ENCODE assay signal across 9 mouse cellular contexts in the genomic region with DNA sequence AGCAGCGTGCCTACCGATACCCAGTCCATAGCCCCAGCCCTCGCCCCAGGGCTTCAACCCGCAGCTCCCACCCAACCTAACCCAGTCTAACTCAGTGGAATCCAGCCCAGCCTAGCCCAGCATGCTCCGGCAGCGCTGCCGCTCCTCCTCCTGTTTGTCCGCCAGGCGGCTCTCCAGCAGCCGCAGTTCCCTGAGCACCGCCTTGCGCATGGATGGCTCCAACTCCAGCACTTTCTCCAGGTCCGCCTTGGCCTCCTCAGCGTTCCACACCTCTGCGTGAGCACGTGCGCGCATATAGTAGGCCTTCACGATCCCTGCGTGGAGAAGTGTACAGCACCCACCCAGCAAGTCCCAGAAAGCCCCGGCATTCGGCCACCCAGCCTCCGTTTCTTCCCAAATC. TPM values are rescaled to one million over a fixed set of nuclear protein-coding genes. Genes with fewer than 3 reads are reported as not detected.
DNase-seq lines count a peak whose midpoint lies in the region; ATAC-seq and TF ChIP-seq lines count a peak whose summit lies in the region.
"Had no signal": no experiment of that assay in that cellular context is flagged by ENCODE, and none has a peak within 500 bp of the region (broad histone marks: within the 10 kb centered on the region; RNA-seq: fewer than 3 reads in every experiment).

No protein-coding gene starts in this region.

- no peaks in the 10 kb centered on the region for H3K27me3 ChIP-seq in liver, adult 2 months (ENCODE audit: control insufficient read depth, insufficient read depth, low read length)
- H3K27me3 ChIP-seq in liver, embryonic 12.5 days (replicated peaks): peaks cover 24% of the 10 kb centered on the region
- H3K27me3 ChIP-seq in embryonic facial prominence, embryonic 13.5 days: peaks cover 16% of the 10 kb centered on the region
- H3K27me3 ChIP-seq in limb, embryonic 10.5 days (ENCODE audit: low read depth, poor library complexity, severe bottlenecking): peaks cover 34% of the 10 kb centered on the region
- 0 out of 2 replicates have a peak, but pooled peaks cover 3% of the 10 kb centered on the region for H3K27me3 ChIP-seq in stomach, embryonic 14.5 days (ENCODE audit: control insufficient read depth, insufficient read depth, low read length)

- peak; percentile 23; the same call in 1 of the 2 replicates for TF ChIP-seq CTCF in liver, adult 2 months (IDR thresholded peaks at IDR 0.05; ENCODE audit: low read depth, low read length)

- H3K9ac ChIP-seq in liver, adult 2 months (ENCODE audit: low read depth, low read length): no peak overlapping the region
- H3K9ac ChIP-seq in liver, embryonic 12.5 days: no peak overlapping the region
- 0 out of 2 replicates have a peak overlapping the region, but pooled peaks have one; percentile 27 for H3K9ac ChIP-seq in embryonic facial prominence, embryonic 13.5 days
- no peak overlapping the region for H3K9ac ChIP-seq in stomach, embryonic 14.5 days (replicated peaks; ENCODE audit: low read depth, low read length)
- H3K9ac ChIP-seq: neural tube, embryonic 12.5 days had no signal

- no peak overlapping the region for H3K4me2 ChIP-seq in liver, embryonic 12.5 days
- H3K4me2 ChIP-seq in embryonic facial prominence, embryonic 13.5 days: 0 out of 2 replicates have a peak overlapping the region, but pooled peaks have one; percentile 16
- no peak overlapping the region for H3K4me2 ChIP-seq in stomach, embryonic 14.5 days (replicated peaks; ENCODE audit: low read depth, low read length)
- H3K4me2 ChIP-seq: neural tube, embryonic 12.5 days had no signal

- ATAC-seq in cerebellum, adult (ENCODE audit: insufficient number of reproducible peaks, low FRiP score, low TSS enrichment): no peak
- ATAC-seq in liver, embryonic 12.5 days: no peak
- no peak for ATAC-seq in embryonic facial prominence, embryonic 13.5 days (ENCODE audit: insufficient number of reproducible peaks, insufficient read depth, low FRiP score, low TSS enrichment, low read depth)
- 0 out of 2 replicates have a peak, but pooled peaks have one; percentile 38 for ATAC-seq in stomach, embryonic 14.5 days (ENCODE audit: insufficient number of reproducible peaks, insufficient read depth, low FRiP score, low read depth)

- WGBS in liver, adult 2 months: 26% methylated on average over 23 of the region's 23 CpGs
- 22% methylated on average over 23 of the region's 23 CpGs for WGBS in liver, embryonic 12.5 days (ENCODE audit: insufficient replicate concordance)
- WGBS in embryonic facial prominence, embryonic 13.5 days: 15% methylated on average over 23 of the region's 23 CpGs
- WGBS in limb, embryonic 10.5 days: 18% methylated on average over 23 of the region's 23 CpGs
- WGBS in stomach, embryonic 14.5 days: 20% methylated on average over 23 of the region's 23 CpGs

- no peak for TF ChIP-seq POLR2A in liver, adult 2 months (IDR thresholded peaks at IDR 0.05; ENCODE audit: extremely low read depth, insufficient read depth, low read length)

- no peaks in the 10 kb centered on the region for H3K79me2 ChIP-seq in liver, adult 2 months (ENCODE audit: control insufficient read depth, insufficient read depth, low read length)

- H3K27ac ChIP-seq in liver, adult 2 months (replicated peaks; ENCODE audit: insufficient read depth, low read depth, low read length): no peak overlapping the region
- H3K27ac ChIP-seq in liver, embryonic 12.5 days: no peak overlapping the region
- H3K27ac ChIP-seq in embryonic facial prominence, embryonic 13.5 days: no peak overlapping the region
- H3K27ac ChIP-seq in limb, embryonic 10.5 days: peak overlapping the region; percentile 14; the same call in 1 of the 2 replicates
- no peak overlapping the region for H3K27ac ChIP-seq in stomach, embryonic 14.5 days (ENCODE audit: low read length)
- H3K27ac ChIP-seq: neural tube, embryonic 12.5 days had no signal

- H3K4me3 ChIP-seq in liver, adult 2 months (ENCODE audit: insufficient read depth, low read depth, low read length): no peak overlapping the region
- H3K4me3 ChIP-seq in liver, embryonic 12.5 days: no peak overlapping the region
- H3K4me3 ChIP-seq in embryonic facial prominence, embryonic 13.5 days: no peak overlapping the region
- no peak overlapping the region for H3K4me3 ChIP-seq in limb, embryonic 10.5 days
- no peak overlapping the region for H3K4me3 ChIP-seq in stomach, embryonic 14.5 days (ENCODE audit: low read depth, low read length)
- H3K4me3 ChIP-seq: neural tube, embryonic 12.5 days had no signal

- H3K9me3 ChIP-seq in liver, embryonic 12.5 days (replicated peaks): no peaks in the 10 kb centered on the region
- no peaks in the 10 kb centered on the region for H3K9me3 ChIP-seq in embryonic facial prominence, embryonic 13.5 days
- H3K9me3 ChIP-seq in limb, embryonic 10.5 days (replicated peaks): no peaks in the 10 kb centered on the region
- no peaks in the 10 kb centered on the region for H3K9me3 ChIP-seq in stomach, embryonic 14.5 days (ENCODE audit: control insufficient read depth, low read depth, low read length)
- H3K9me3 ChIP-seq: neural tube, embryonic 12.5 days had no signal

- DNase-seq in cerebellum, postnatal 14 days: peak; percentile 69 to 70
- no peak for DNase-seq in liver, adult 2 months (ENCODE audit: extremely low read depth, low read depth, low spot score)
- DNase-seq in limb, embryonic 10.5 days (ENCODE audit: low spot score): peak; percentile 73
- no peak for DNase-seq in urinary bladder, adult 18-20 months (ENCODE audit: low spot score in 2 of 2)

- H3K36me3 ChIP-seq in liver, adult 2 months (ENCODE audit: control insufficient read depth, insufficient read depth, low read length): no peaks in the 10 kb centered on the region
- H3K36me3 ChIP-seq in liver, embryonic 12.5 days: no peaks in the 10 kb centered on the region
- H3K36me3 ChIP-seq in embryonic facial prominence, embryonic 13.5 days: no peaks in the 10 kb centered on the region
- H3K36me3 ChIP-seq in limb, embryonic 10.5 days: no peaks in the 10 kb centered on the region
- no peaks in the 10 kb centered on the region for H3K36me3 ChIP-seq in stomach, embryonic 14.5 days (ENCODE audit: control insufficient read depth, insufficient read depth, low read length)
- H3K36me3 ChIP-seq: neural tube, embryonic 12.5 days had no signal

- no peaks in the 10 kb centered on the region for H3K4me1 ChIP-seq in liver, adult 2 months (ENCODE audit: control insufficient read depth, insufficient read depth, low read length)
- 0 out of 2 replicates have a peak, but pooled peaks cover 2% of the 10 kb centered on the region for H3K4me1 ChIP-seq in liver, embryonic 12.5 days
- H3K4me1 ChIP-seq in embryonic facial prominence, embryonic 13.5 days: peaks cover 6% of the 10 kb centered on the region; the same call in 1 of the 2 replicates
- H3K4me1 ChIP-seq in limb, embryonic 10.5 days: peaks cover 5% of the 10 kb centered on the region
- H3K4me1 ChIP-seq in stomach, embryonic 14.5 days (ENCODE audit: control insufficient read depth, insufficient read depth, low read length): no peaks in the 10 kb centered on the region
- H3K4me1 ChIP-seq: neural tube, embryonic 12.5 days had no signal

RNA-seq across cellular contexts. Expression of a gene that starts 8.2 kb away (rescaled TPM):
- total RNA-seq in liver, adult 2 months (2014; rRNA removed): not detected in 2 replicates
- polyA plus RNA-seq in liver, adult 2 months (2012; rRNA removed): not detected in 2 replicates
- polyA plus RNA-seq in liver, embryonic 12.5 days (2016; fragmentation: Nextera tagmentation; extraction: Ambion mirVana): 0.13 and 0.19 TPM in 2 replicates
- 0.51 and 0.59 TPM in 2 replicates for polyA plus RNA-seq in embryonic facial prominence, embryonic 13.5 days (2015; fragmentation: Nextera tagmentation; extraction: Ambion mirVana)
- 0.33 and 0.39 TPM in 2 replicates for polyA plus RNA-seq in limb, embryonic 10.5 days (2016; fragmentation: Nextera tagmentation; extraction: Ambion mirVana)
- 0.11 TPM in 1 of 2 replicates, not detected in the other for polyA plus RNA-seq in stomach, embryonic 14.5 days (2014; fragmentation: Nextera tagmentation; extraction: Ambion mirVana)

RNA-seq across cellular contexts. Expression of a gene that starts 12.7 kb away (rescaled TPM):
- total RNA-seq in liver, adult 2 months (2014; rRNA removed): 0.34 TPM in 1 of 2 replicates, not detected in the other
- polyA plus RNA-seq in liver, adult 2 months (2012; rRNA removed): 0.07 and 0.09 TPM in 2 replicates
- polyA plus RNA-seq in liver, embryonic 12.5 days (2016; fragmentation: Nextera tagmentation; extraction: Ambion mirVana): 43.2 and 44.2 TPM in 2 replicates
- 102 and 128 TPM in 2 replicates for polyA plus RNA-seq in embryonic facial prominence, embryonic 13.5 days (2015; fragmentation: Nextera tagmentation; extraction: Ambion mirVana)
- polyA plus RNA-seq in limb, embryonic 10.5 days (2016; fragmentation: Nextera tagmentation; extraction: Ambion mirVana): 192 and 213 TPM in 2 replicates
- polyA plus RNA-seq in stomach, embryonic 14.5 days (2014; fragmentation: Nextera tagmentation; extraction: Ambion mirVana): 106 and 114 TPM in 2 replicates

Comparison
In these comparisons a context has a peak if more than half of its experiments do, and no peak if none do; other contexts are left out.
1. RNA of a gene that starts 12.7 kb away (polyA plus RNA-seq): 192 to 213 TPM in limb, embryonic 10.5 days, 102 to 128 TPM in embryonic facial prominence, embryonic 13.5 days, 106 to 114 TPM in stomach, embryonic 14.5 days and 43.2 to 44.2 TPM in liver, embryonic 12.5 days; 0.07 to 0.09 TPM in liver, adult 2 months; every median in the first group is over 10 times any median in the second.
2. DNase-seq: peak in cerebellum, postnatal 14 days (2 of 2) and limb, embryonic 10.5 days (single experiment); none in liver, adult 2 months (single experiment) and urinary bladder, adult 18-20 months (0 of 2).